Comparison of ENCODE assay signal across 12 mouse cellular contexts in the genomic region with DNA sequence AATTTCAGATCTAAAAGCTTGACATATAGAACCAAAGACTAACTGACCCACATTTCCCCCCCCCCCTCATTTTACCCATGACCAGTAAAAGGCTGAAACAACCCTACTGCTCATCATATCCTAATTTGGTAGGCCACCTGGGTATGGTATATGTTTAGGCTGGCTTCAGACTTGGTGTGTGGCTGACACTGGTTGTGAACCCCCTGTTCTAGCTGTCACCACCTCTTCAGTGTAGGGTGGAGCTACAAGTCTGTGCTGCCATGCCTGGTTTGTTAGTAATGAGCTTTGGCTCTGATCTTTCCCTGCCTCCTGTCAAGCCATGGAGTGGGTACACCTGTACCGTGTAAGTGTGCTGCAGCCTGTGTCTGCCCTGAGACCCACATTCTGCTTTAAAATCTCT.
"Had no signal": no experiment of that assay in that cellular context is flagged by ENCODE, and none has a peak within 500 bp of the region (broad histone marks: within the 10 kb centered on the region; RNA-seq: fewer than 3 reads in every experiment).

No protein-coding gene starts in this region.

- H3K4me3 ChIP-seq: layer of hippocampus, adult 2 months; limb, embryonic 13.5 days; liver, embryonic 15.5 days had no signal

- H3K27ac ChIP-seq: layer of hippocampus, adult 2 months; limb, embryonic 13.5 days; liver, embryonic 15.5 days; stomach, postnatal 0 days had no signal

- H3K4me2 ChIP-seq: limb, embryonic 13.5 days; liver, embryonic 11.5 days; liver, embryonic 15.5 days had no signal

- ATAC-seq: lung, postnatal 0 days had no signal

- H3K9ac ChIP-seq: limb, embryonic 13.5 days; liver, embryonic 15.5 days had no signal

- H3K36me3 ChIP-seq: limb, embryonic 13.5 days; liver, embryonic 15.5 days had no signal

- H3K4me1 ChIP-seq: liver, embryonic 15.5 days had no signal

- H3K27me3 ChIP-seq: limb, embryonic 13.5 days; liver, embryonic 15.5 days had no signal

- H3K9me3 ChIP-seq: limb, embryonic 13.5 days; liver, embryonic 15.5 days had no signal

- DNase-seq: kidney, adult 18-20 months; kidney, postnatal 10 days; kidney, postnatal 4 days; lung, adult 2 months; lung, postnatal 36 days; thymus, postnatal 4 days had no signal
